Mouse (Mus musculus): ENCODE results near the gene Large1. TPM values are rescaled to one million over a fixed set of nuclear protein-coding genes. Genes with fewer than 3 reads are reported as not detected.
A peak's percentile ranks its signal among the peaks of the same experiment; 100 is the strongest.
"Not testable (repeated sequence)": the region's sequence is repeated elsewhere in the genome, so short reads cannot be mapped to it uniquely, and the experiment has no call there.

The Large1 gene
- 5.1 and 5.8 TPM in 2 replicates for polyA plus RNA-seq (2015; fragmentation: Nextera tagmentation; extraction: Ambion mirVana)

- H3K9ac ChIP-seq = peak within 1 kb of the TSS; percentile 82
- no peaks in the 10 kb centered on the region; the same call in 1 of the 2 replicates for H3K27me3 ChIP-seq
- peak; percentile 99 for ATAC-seq (ENCODE audit: borderline replicate concordance, extremely low read depth, low FRiP score, low TSS enrichment)
- peak within 1 kb of the TSS; percentile 89 for H3K27ac ChIP-seq
- peaks cover 25% of the 10 kb centered on the region for H3K4me1 ChIP-seq
- WGBS = under 1% methylated on average over 64 of the region's 84 CpGs
- H3K4me3 ChIP-seq = peak within 1 kb of the TSS; percentile 89
- peak within 1 kb of the TSS; percentile 87 for H3K4me2 ChIP-seq
- no peaks in the 10 kb centered on the region for H3K36me3 ChIP-seq
- H3K9me3 ChIP-seq = no peaks in the 10 kb centered on the region
Measured at GRCm38 (mm10) chr8:73353108-73353793, at the start of gene Large1. Gene Large1 (minus strand): TSS chr8:73353540.

- H3K4me2 ChIP-seq = no peak overlapping the region
- no peak overlapping the region for H3K9ac ChIP-seq
- H3K36me3 ChIP-seq = no peaks in the 10 kb centered on the region
- WGBS = 26% methylated on average over 1 of the region's 1 CpGs
- no peaks in the 10 kb centered on the region for H3K4me1 ChIP-seq
- no peaks in the 10 kb centered on the region for H3K27me3 ChIP-seq
- no peak overlapping the region for H3K27ac ChIP-seq
- no peak for ATAC-seq (ENCODE audit: borderline replicate concordance, extremely low read depth, low FRiP score, low TSS enrichment)
- H3K9me3 ChIP-seq = no peaks in the 10 kb centered on the region
- no peak overlapping the region for H3K4me3 ChIP-seq
Measured at GRCm38 (mm10) chr8:73400343-73400742, 47.0 kb upstream of the Large1 start.

- H3K9me3 ChIP-seq, H3K4me3 ChIP-seq: not testable (repeated sequence)
Measured at GRCm38 (mm10) chr8:73373001-73373400, 19.7 kb upstream of the Large1 start.

DNA sequence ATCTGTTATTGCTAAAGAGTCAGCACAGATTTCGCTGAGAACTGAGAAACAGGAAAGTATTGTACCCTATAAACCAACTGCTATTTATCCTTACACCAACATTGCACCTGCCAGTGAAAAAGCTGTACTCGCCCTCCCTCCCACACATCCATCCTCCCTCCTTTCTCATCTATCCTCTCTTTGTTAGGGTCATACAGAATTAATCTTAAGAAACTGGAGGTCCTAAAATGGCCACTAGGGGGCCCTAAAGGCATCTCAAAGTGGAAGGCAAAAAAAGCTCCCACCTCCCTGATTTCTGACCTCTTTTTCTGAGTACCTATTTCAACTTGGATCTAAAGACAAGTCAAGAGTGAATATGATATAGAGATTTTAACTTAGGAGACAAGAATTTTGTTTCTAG, 2.6 kb upstream of the Large1 start:
- Histone ChIP-seq H3K27me3 (no peaks in the 10 kb centered on the region; the same call in 1 of the 2 replicates), H3K36me3 (no peaks in the 10 kb centered on the region), H3K9me3 (no peaks in the 10 kb centered on the region), H3K27ac (no peak overlapping the region), H3K4me2 (no peak overlapping the region), H3K4me3 (no peak overlapping the region), H3K4me1 (peaks cover 22% of the 10 kb centered on the region), H3K9ac (no peak overlapping the region)
- WGBS = 26% methylated on average over 2 of the region's 2 CpGs
- no peak for ATAC-seq (ENCODE audit: borderline replicate concordance, extremely low read depth, low FRiP score, low TSS enrichment)

More at GRCm38 (mm10) chr8:73373001-73373400, 19.7 kb upstream of the Large1 start:
- not testable (repeated sequence) for H3K27ac ChIP-seq; H3K27me3 ChIP-seq; H3K4me2 ChIP-seq; H3K4me1 ChIP-seq; H3K36me3 ChIP-seq; ATAC-seq (ENCODE audit: borderline replicate concordance, extremely low read depth, low FRiP score, low TSS enrichment); H3K9ac ChIP-seq
- WGBS = 73% methylated on average over 6 of the region's 6 CpGs

- 1% methylated on average over 24 of the region's 25 CpGs for WGBS
- Histone ChIP-seq H3K4me2 (peak overlapping the region; percentile 87), H3K9ac (peak overlapping the region; percentile 44), H3K4me3 (peak overlapping the region; percentile 89), H3K36me3 (no peaks in the 10 kb centered on the region), H3K27ac (peak overlapping the region; percentile 81), H3K27me3 (no peaks in the 10 kb centered on the region; the same call in 1 of the 2 replicates), H3K4me1 (peaks cover 25% of the 10 kb centered on the region), H3K9me3 (no peaks in the 10 kb centered on the region)
- ATAC-seq (ENCODE audit: borderline replicate concordance, extremely low read depth, low FRiP score, low TSS enrichment) = peak; percentile 15; the same call in 1 of the 2 replicates
Measured at GRCm38 (mm10) chr8:73354201-73354881, 1.0 kb upstream of the Large1 start.

GRCm38 (mm10) chr8:73353794-73354179, 447 bp upstream of the Large1 start:
- Histone ChIP-seq H3K4me1 (peaks cover 25% of the 10 kb centered on the region), H3K27me3 (no peaks in the 10 kb centered on the region; the same call in 1 of the 2 replicates), H3K4me3 (peak overlapping the region; percentile 89), H3K36me3 (no peaks in the 10 kb centered on the region), H3K4me2 (peak overlapping the region; percentile 87), H3K27ac (peak overlapping the region; percentile 81), H3K9ac (peak overlapping the region; percentile 44), H3K9me3 (no peaks in the 10 kb centered on the region)
- under 1% methylated on average over 16 of the region's 16 CpGs for WGBS
- ATAC-seq (ENCODE audit: borderline replicate concordance, extremely low read depth, low FRiP score, low TSS enrichment) = peak; percentile 37

DNA sequence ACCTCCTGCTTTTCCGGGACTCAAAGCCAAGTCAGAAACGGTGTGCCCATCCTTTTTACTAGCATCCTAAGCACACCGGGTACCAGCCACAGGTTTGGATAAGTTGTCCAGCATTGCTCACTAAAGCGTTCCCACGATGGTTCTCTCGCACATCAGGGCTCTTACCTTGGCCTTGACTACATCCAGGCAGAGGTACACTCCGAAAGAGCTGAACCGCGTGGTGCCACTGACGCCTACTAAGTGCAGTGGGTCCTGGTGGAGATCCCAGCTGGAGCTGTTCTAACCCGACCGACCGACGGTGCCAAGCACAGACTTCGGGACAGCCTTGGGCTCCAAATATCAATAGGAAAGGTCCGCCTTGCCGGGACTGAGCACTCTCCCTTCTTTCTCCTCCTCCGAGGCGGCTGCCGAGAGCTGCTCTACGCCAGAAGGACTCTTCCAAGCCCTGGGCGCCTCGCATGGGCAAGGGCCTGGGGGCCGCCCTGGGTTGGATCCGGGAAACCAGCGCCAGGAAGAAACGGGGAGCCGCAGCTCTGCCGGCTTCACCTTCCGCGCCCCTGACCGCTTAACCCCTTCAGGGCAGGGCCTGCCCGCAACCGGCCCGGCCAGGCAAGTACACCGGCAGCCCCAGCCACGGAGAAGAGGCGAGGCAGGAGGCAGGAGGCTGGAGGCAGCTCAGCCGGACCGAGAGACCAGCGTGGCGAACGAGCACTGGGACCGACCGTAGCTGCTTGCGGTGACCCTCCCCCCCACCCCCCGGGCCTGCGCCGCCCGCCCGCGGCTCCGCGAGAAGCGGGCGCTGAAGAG, 836 bp downstream of the Large1 start:
- peaks cover 25% of the 10 kb centered on the region for H3K4me1 ChIP-seq
- H3K36me3 ChIP-seq = no peaks in the 10 kb centered on the region
- peak overlapping the region; percentile 89 for H3K4me3 ChIP-seq
- no peaks in the 10 kb centered on the region; the same call in 1 of the 2 replicates for H3K27me3 ChIP-seq
- H3K9ac ChIP-seq = peak overlapping the region; percentile 82
- H3K9me3 ChIP-seq = no peaks in the 10 kb centered on the region
- ATAC-seq (ENCODE audit: borderline replicate concordance, extremely low read depth, low FRiP score, low TSS enrichment) = peak; percentile 20; the same call in 1 of the 2 replicates
- H3K27ac ChIP-seq = peak overlapping the region; percentile 89
- WGBS = 1% methylated on average over 47 of the region's 56 CpGs
- peak overlapping the region; percentile 87 for H3K4me2 ChIP-seq

GRCm38 (mm10) chr8:73350366-73350765, 3.0 kb downstream of the Large1 start:
- Histone ChIP-seq H3K4me2 (no peak overlapping the region), H3K4me1 (peaks cover 25% of the 10 kb centered on the region), H3K9ac (no peak overlapping the region), H3K27me3 (no peaks in the 10 kb centered on the region), H3K9me3 (no peaks in the 10 kb centered on the region), H3K36me3 (no peaks in the 10 kb centered on the region), H3K27ac (no peak overlapping the region), H3K4me3 (no peak overlapping the region)
- 16% methylated on average over 2 of the region's 2 CpGs for WGBS
- no peak for ATAC-seq (ENCODE audit: borderline replicate concordance, extremely low read depth, low FRiP score, low TSS enrichment)

DNA sequence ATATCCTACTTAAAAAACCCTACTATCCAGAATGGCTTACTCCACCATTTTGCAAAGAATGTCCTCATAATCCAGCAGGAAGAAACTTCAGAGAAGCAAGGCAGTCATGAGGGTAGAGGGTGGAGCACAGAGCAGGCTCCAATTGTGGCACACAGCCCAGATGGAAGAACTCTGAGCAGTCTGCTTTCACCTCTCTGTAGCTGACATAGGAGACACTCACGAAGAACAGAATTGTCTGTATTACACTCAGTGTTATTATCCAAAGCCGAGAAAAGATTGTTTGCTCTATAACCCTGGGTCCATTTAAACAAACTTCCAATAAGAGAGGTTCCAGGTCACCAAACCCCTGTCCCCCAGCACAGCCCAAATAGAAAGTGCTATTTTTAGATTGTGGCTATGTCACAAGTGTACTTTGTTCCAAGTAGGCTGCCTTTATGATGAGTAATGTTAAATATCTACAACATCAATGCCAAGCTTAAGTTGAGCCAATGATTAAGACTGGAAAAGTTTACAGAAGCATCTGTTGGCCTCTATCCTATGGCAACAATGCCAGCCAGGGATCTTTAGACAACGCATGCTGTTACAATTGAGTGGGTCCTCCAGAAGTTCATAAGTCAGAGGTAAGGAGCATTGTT, 10.5 kb downstream of the Large1 start:
- Histone ChIP-seq H3K27me3 (no peaks in the 10 kb centered on the region), H3K9ac (no peak overlapping the region), H3K4me2 (no peak overlapping the region; the same call in 1 of the 2 replicates), H3K4me3 (no peak overlapping the region), H3K4me1 (peaks cover 8% of the 10 kb centered on the region; the same call in 1 of the 2 replicates), H3K27ac (peak overlapping the region; percentile 13; the same call in 1 of the 2 replicates), H3K9me3 (no peaks in the 10 kb centered on the region), H3K36me3 (no peaks in the 10 kb centered on the region)
- ATAC-seq (ENCODE audit: borderline replicate concordance, extremely low read depth, low FRiP score, low TSS enrichment) = 0 out of 2 replicates have a peak, but pooled peaks have one; percentile 59
- WGBS = 40% methylated on average over 3 of the region's 3 CpGs

GRCm38 (mm10) chr8:73336845-73337244, 16.5 kb downstream of the Large1 start:
- Histone ChIP-seq H3K4me1 (no peaks in the 10 kb centered on the region), H3K9me3 (no peaks in the 10 kb centered on the region), H3K4me3 (no peak overlapping the region), H3K36me3 (no peaks in the 10 kb centered on the region), H3K4me2 (no peak overlapping the region), H3K27ac (no peak overlapping the region), H3K9ac (no peak overlapping the region), H3K27me3 (no peaks in the 10 kb centered on the region)
- no peak for ATAC-seq (ENCODE audit: borderline replicate concordance, extremely low read depth, low FRiP score, low TSS enrichment)
- 62% methylated on average over 1 of the region's 1 CpGs for WGBS

DNA sequence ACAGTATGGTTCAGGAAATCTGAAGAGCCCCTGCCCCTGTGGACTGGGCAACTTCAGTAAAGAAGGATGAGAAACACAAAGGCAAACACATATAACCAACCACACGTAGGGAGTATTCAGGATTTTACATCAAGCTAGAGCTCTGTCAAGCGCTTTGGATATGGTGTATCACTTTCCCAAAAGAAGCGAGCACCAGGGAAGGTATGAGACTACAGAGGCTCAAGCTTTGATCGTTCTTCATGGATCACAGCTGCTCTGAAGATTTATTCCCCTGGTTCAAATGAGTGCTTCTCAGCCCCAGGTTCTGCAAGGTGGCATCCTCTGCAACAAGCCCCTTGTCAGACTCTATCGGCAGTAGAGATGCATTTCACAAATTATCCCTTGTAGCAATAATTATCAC, 24.2 kb downstream of the Large1 start:
- H3K4me3 ChIP-seq = no peak overlapping the region
- H3K27me3 ChIP-seq = no peaks in the 10 kb centered on the region
- no peaks in the 10 kb centered on the region for H3K36me3 ChIP-seq
- no peak for ATAC-seq (ENCODE audit: borderline replicate concordance, extremely low read depth, low FRiP score, low TSS enrichment)
- H3K4me2 ChIP-seq = no peak overlapping the region
- H3K9me3 ChIP-seq = no peaks in the 10 kb centered on the region
- no peaks in the 10 kb centered on the region for H3K4me1 ChIP-seq
- no peak overlapping the region for H3K27ac ChIP-seq
- WGBS = 86% methylated on average over 5 of the region's 5 CpGs
- H3K9ac ChIP-seq = no peak overlapping the region
